Mouse (Mus musculus): ENCODE data around the gene Nppc. TPM values are rescaled to one million over a fixed set of nuclear protein-coding genes. Genes with fewer than 3 reads are reported as not detected.

The Nppc gene
- polyA plus RNA-seq, 1 experiment from 2014 or later, result 13.4 TPM

DNA sequence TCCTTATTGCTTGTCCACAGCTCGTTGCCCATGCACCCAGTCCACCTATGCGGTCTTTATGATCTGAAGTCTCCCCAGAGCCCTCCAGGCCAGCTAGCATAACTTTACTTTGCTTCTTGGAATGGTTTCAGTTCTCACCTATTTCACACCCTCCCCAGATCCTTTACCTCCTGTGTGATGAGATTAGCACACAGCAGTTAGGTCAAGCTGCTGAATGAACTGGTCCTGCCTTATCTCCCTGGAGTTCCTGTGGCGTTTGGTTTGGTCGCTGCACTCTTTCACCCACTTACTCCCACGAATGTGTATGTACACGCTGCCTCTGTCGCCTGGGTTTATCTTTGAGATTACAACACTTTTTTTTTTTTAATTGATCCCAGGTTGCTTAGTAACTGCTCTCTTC is 30.0 kb upstream of the Nppc start:
- ATAC-seq (ENCODE audit: low read depth), result no peak
- 93% methylated on average over 7 of the region's 7 CpGs for WGBS
- peaks cover 7% of the 10 kb centered on the region; the same call in 1 of the 2 replicates for H3K4me1 ChIP-seq (ENCODE audit: control insufficient read depth, insufficient read depth, low read length)
- no peaks in the 10 kb centered on the region for H3K36me3 ChIP-seq (ENCODE audit: control insufficient read depth, insufficient read depth, low read length)
- no peak overlapping the region for H3K4me3 ChIP-seq (ENCODE audit: low read depth, low read length)
- H3K4me2 ChIP-seq (ENCODE audit: low read depth, low read length), result no peak overlapping the region
- no peaks in the 10 kb centered on the region for H3K9me3 ChIP-seq (ENCODE audit: control insufficient read depth, low read length)
- H3K27ac ChIP-seq (ENCODE audit: low read depth, low read length), result no peak overlapping the region
- no peak overlapping the region for H3K9ac ChIP-seq (replicated peaks; ENCODE audit: low read depth, low read length)
- no peaks in the 10 kb centered on the region for H3K27me3 ChIP-seq (ENCODE audit: control insufficient read depth, insufficient read depth, low read length)

DNA sequence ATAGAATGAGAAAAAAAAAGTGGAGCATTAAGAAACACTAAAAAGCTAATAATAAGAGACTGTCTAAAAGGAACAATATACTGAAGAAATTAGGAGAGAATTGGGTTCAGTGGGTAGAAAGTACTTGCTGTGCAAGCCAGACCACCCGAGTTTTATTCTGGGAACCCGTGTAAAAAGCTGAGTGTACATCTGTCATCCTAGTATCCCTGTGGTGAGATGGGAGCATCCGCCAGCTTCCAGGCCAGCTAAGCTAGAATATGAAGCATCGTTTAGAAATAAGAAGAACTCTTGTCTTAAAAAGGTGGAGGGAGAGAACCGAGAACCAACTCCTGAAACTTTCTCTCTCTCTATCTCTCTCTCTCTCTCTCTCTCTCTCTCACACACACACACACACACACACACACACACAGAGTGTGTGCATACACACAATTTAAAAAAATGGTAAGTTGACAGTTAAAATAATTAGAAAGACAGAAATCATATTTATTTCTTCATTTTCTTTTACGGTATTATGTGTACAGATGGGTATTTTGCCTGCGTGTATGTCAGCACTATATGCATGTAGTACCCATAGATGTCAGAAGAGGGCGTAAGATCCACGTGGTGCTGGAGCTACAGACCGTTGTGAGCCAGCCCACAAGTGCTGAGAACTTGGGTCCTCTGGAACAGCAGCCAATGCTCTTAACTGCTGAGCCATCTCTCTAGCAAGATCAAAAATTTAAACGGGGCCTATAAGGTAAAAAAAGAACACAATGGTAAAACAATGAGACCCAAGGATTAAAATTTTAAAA is 29.2 kb upstream of the Nppc start:
- H3K4me1 ChIP-seq (ENCODE audit: control insufficient read depth, insufficient read depth, low read length), result no peaks in the 10 kb centered on the region
- no peak overlapping the region for H3K4me2 ChIP-seq (ENCODE audit: low read depth, low read length)
- H3K27ac ChIP-seq (ENCODE audit: low read depth, low read length), result no peak overlapping the region
- 68% methylated on average over 11 of the region's 11 CpGs for WGBS
- no peak overlapping the region for H3K9ac ChIP-seq (replicated peaks; ENCODE audit: low read depth, low read length)
- H3K9me3 ChIP-seq (ENCODE audit: control insufficient read depth, low read length), result no peaks in the 10 kb centered on the region
- no peaks in the 10 kb centered on the region for H3K36me3 ChIP-seq (ENCODE audit: control insufficient read depth, insufficient read depth, low read length)
- ATAC-seq (ENCODE audit: low read depth), result no peak
- H3K27me3 ChIP-seq (ENCODE audit: control insufficient read depth, insufficient read depth, low read length), result no peaks in the 10 kb centered on the region
- H3K4me3 ChIP-seq (ENCODE audit: low read depth, low read length), result no peak overlapping the region

GRCm38 (mm10) chr1:86698721-86699120 is 28.4 kb upstream of the Nppc start:
- Histone ChIP-seq H3K27me3 (ENCODE audit: control insufficient read depth, insufficient read depth, low read length) (no peaks in the 10 kb centered on the region), H3K4me2 (ENCODE audit: low read depth, low read length) (no peak overlapping the region), H3K36me3 (ENCODE audit: control insufficient read depth, insufficient read depth, low read length) (no peaks in the 10 kb centered on the region), H3K27ac (ENCODE audit: low read depth, low read length) (no peak overlapping the region), H3K4me1 (ENCODE audit: control insufficient read depth, insufficient read depth, low read length) (no peaks in the 10 kb centered on the region), H3K9me3 (ENCODE audit: control insufficient read depth, low read length) (no peaks in the 10 kb centered on the region), H3K4me3 (ENCODE audit: low read depth, low read length) (no peak overlapping the region), H3K9ac (replicated peaks; ENCODE audit: low read depth, low read length) (no peak overlapping the region)
- ATAC-seq (ENCODE audit: low read depth), result no peak
- 43% methylated on average over 2 of the region's 2 CpGs for WGBS

DNA sequence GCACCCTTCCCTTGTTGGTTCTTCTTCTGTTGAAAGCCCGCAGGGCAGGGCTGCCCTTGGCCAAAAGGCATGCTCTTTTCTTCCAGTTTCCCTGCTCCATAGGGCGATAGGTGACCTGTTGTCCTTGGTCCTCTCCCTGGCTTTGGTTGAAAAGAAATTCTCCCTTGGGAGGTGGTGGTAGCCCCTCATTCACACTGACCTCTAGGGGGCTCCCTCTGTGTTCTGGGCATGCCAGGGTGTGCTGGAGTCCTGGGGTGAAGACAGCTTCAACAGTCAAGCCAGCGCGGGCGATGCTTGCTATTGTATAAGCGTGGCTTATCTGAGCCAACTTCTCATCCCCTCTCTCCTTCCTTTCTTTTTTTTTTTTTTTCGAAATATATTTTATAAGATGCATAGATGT is 26.6 kb upstream of the Nppc start:
- Histone ChIP-seq H3K4me2 (ENCODE audit: low read depth, low read length) (no peak overlapping the region), H3K4me1 (ENCODE audit: control insufficient read depth, insufficient read depth, low read length) (no peaks in the 10 kb centered on the region), H3K9ac (replicated peaks; ENCODE audit: low read depth, low read length) (no peak overlapping the region), H3K27me3 (ENCODE audit: control insufficient read depth, insufficient read depth, low read length) (no peaks in the 10 kb centered on the region), H3K27ac (ENCODE audit: low read depth, low read length) (no peak overlapping the region), H3K36me3 (ENCODE audit: control insufficient read depth, insufficient read depth, low read length) (no peaks in the 10 kb centered on the region), H3K9me3 (ENCODE audit: control insufficient read depth, low read length) (no peaks in the 10 kb centered on the region), H3K4me3 (ENCODE audit: low read depth, low read length) (no peak overlapping the region)
- WGBS, result 49% methylated on average over 7 of the region's 7 CpGs
- no peak for ATAC-seq (ENCODE audit: low read depth)

DNA sequence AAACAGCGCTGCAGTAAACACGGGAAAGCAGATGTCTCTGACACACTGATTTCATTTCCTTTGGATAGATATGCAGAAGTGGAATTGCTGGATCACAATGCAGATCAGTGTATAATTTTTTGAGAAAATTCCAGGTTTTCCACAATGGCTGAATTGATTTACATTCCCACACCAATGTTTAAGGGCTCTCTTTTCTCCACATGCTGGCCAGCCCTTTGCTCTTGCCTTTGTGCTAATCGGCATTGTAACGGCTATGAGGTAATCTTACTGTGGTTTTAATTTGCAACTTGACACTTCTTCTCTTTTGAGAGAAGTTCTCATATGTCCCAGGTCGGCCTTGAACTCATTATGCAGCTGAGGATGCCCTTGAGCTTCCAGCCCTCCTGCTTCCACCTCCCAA is 20.7 kb upstream of the Nppc start:
- H3K9ac ChIP-seq (replicated peaks; ENCODE audit: low read depth, low read length), result no peak overlapping the region
- H3K4me3 ChIP-seq (ENCODE audit: low read depth, low read length), result no peak overlapping the region
- ATAC-seq (ENCODE audit: low read depth), result no peak
- no peaks in the 10 kb centered on the region for H3K36me3 ChIP-seq (ENCODE audit: control insufficient read depth, insufficient read depth, low read length)
- no peaks in the 10 kb centered on the region for H3K4me1 ChIP-seq (ENCODE audit: control insufficient read depth, insufficient read depth, low read length)
- no peaks in the 10 kb centered on the region for H3K27me3 ChIP-seq (ENCODE audit: control insufficient read depth, insufficient read depth, low read length)
- WGBS, result 74% methylated on average over 5 of the region's 5 CpGs
- no peaks in the 10 kb centered on the region for H3K9me3 ChIP-seq (ENCODE audit: control insufficient read depth, low read length)
- no peak overlapping the region for H3K27ac ChIP-seq (ENCODE audit: low read depth, low read length)
- H3K4me2 ChIP-seq (ENCODE audit: low read depth, low read length), result no peak overlapping the region

DNA sequence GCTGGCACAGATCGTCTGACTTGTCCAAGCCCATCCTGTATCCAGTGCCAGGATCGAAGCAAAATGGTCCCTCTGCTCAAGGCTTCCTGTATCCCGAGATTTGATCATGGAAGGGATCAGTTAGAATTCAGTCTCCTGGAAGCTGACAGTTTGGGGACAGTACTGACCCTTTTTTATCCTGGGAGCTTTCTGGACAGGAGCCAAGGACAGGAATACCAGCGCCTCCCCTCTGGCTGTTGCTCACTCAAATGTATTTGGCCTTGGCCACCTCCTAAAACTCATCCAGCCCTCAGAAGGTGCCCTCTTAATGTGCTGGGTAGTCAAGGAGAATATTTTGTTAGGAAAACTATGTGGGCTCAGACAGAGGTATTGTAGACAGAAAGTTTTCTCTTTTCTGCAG is 16.9 kb upstream of the Nppc start:
- no peaks in the 10 kb centered on the region for H3K27me3 ChIP-seq (ENCODE audit: control insufficient read depth, insufficient read depth, low read length)
- 76% methylated on average over 4 of the region's 4 CpGs for WGBS
- no peak for ATAC-seq (ENCODE audit: low read depth)

DNA sequence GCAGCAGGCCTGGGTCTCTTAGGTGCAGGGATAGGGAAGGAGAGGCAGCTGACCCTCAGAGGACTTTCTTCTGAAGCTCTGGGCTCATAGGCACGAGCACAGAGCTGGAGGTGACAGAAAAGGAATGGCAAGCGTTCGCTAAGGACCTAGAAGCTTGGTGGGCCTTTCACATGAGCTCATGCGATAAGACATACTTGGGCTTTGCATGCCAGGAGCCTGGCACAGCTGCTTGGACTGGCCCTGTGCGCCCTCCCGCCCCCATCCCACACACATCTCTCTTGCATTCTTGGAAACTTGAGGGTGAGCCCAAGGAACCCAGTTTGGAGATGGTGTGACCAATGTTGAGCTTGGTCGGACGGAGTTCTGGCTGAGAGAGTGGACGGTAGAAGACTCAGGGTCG is 8.3 kb upstream of the Nppc start:
- H3K4me2 ChIP-seq (ENCODE audit: low read depth, low read length), result no peak overlapping the region
- no peaks in the 10 kb centered on the region for H3K27me3 ChIP-seq (ENCODE audit: control insufficient read depth, insufficient read depth, low read length)
- no peak overlapping the region for H3K4me3 ChIP-seq (ENCODE audit: low read depth, low read length)
- H3K27ac ChIP-seq (ENCODE audit: low read depth, low read length), result no peak overlapping the region
- 88% methylated on average over 10 of the region's 10 CpGs for WGBS
- no peak overlapping the region for H3K9ac ChIP-seq (replicated peaks; ENCODE audit: low read depth, low read length)
- no peaks in the 10 kb centered on the region for H3K36me3 ChIP-seq (ENCODE audit: control insufficient read depth, insufficient read depth, low read length)
- H3K9me3 ChIP-seq (ENCODE audit: control insufficient read depth, low read length), result no peaks in the 10 kb centered on the region
- ATAC-seq (ENCODE audit: low read depth), result no peak
- H3K4me1 ChIP-seq (ENCODE audit: control insufficient read depth, insufficient read depth, low read length), result no peaks in the 10 kb centered on the region

More for the DNA sequence above, 16.9 kb upstream of the Nppc start:
- Histone ChIP-seq H3K27ac (ENCODE audit: low read depth, low read length) (no peak overlapping the region), H3K36me3 (ENCODE audit: control insufficient read depth, insufficient read depth, low read length) (no peaks in the 10 kb centered on the region), H3K9me3 (ENCODE audit: control insufficient read depth, low read length) (no peaks in the 10 kb centered on the region), H3K4me3 (ENCODE audit: low read depth, low read length) (no peak overlapping the region), H3K9ac (replicated peaks; ENCODE audit: low read depth, low read length) (no peak overlapping the region), H3K4me2 (ENCODE audit: low read depth, low read length) (no peak overlapping the region), H3K4me1 (ENCODE audit: control insufficient read depth, insufficient read depth, low read length) (no peaks in the 10 kb centered on the region)

GRCm38 (mm10) chr1:86677624-86678023 is 7.3 kb upstream of the Nppc start:
- Histone ChIP-seq H3K9me3 (ENCODE audit: control insufficient read depth, low read length) (no peaks in the 10 kb centered on the region), H3K4me2 (ENCODE audit: low read depth, low read length) (no peak overlapping the region), H3K9ac (replicated peaks; ENCODE audit: low read depth, low read length) (no peak overlapping the region), H3K36me3 (ENCODE audit: control insufficient read depth, insufficient read depth, low read length) (no peaks in the 10 kb centered on the region), H3K4me3 (ENCODE audit: low read depth, low read length) (no peak overlapping the region), H3K4me1 (ENCODE audit: control insufficient read depth, insufficient read depth, low read length) (no peaks in the 10 kb centered on the region), H3K27me3 (ENCODE audit: control insufficient read depth, insufficient read depth, low read length) (no peaks in the 10 kb centered on the region), H3K27ac (ENCODE audit: low read depth, low read length) (no peak overlapping the region)
- ATAC-seq (ENCODE audit: low read depth), result no peak
- WGBS, result 86% methylated on average over 3 of the region's 3 CpGs

DNA sequence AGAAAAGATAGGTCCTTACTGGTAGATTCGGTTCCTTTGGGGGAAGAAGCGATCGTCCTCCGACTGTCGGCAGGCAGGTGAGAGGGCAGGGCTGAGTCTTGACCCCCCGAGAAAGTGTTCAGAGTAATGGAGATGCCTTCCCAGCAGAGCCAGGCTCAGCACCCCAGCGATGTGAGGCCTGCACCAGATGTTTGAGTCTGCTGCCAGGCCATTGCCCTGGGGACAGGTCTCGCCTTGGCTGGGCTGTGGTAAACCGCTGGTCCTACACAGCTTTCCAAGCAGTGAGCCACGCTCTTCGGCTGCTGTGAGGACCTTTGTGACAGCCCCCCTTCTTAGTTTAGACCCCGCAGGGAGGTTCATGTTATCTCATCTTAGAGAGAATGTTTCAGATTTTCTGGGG is 4.8 kb upstream of the Nppc start:
- Histone ChIP-seq H3K4me3 (ENCODE audit: low read depth, low read length) (no peak overlapping the region), H3K36me3 (ENCODE audit: control insufficient read depth, insufficient read depth, low read length) (no peaks in the 10 kb centered on the region), H3K4me2 (ENCODE audit: low read depth, low read length) (no peak overlapping the region), H3K4me1 (ENCODE audit: control insufficient read depth, insufficient read depth, low read length) (no peaks in the 10 kb centered on the region), H3K27ac (ENCODE audit: low read depth, low read length) (no peak overlapping the region), H3K27me3 (ENCODE audit: control insufficient read depth, insufficient read depth, low read length) (peaks cover 3% of the 10 kb centered on the region), H3K9ac (replicated peaks; ENCODE audit: low read depth, low read length) (no peak overlapping the region), H3K9me3 (ENCODE audit: control insufficient read depth, low read length) (no peaks in the 10 kb centered on the region)
- no peak for ATAC-seq (ENCODE audit: low read depth)
- WGBS, result 87% methylated on average over 12 of the region's 12 CpGs
